ENCODE assay signal across 8 mouse cellular contexts in the genomic region with DNA sequence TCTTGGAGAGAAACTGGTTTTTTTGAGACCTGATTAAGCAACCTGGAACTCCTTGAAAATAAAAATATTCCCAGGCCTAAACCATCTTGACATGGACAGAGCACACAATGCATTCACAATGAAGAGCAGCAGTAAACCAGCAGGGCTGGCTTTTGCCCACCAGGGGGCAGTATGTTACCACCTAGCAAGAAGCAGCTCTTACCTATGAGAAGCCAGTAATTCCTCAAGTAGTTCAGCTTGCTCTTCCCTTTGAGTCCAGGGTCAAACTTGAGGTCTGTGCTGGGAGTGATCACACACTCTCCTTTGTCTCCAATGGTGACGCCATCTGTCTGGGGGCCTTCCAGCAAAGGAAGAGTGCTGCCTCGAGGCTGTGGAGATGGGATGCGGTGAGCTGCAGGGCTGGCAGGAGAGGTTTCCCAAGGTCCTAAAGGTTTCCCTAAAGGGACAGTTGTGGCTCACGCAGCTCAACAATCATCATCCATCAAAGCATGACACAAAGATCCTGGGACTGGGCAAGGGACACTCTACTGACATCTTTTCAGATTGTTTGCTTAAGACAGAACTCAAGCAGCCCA. TPM values are rescaled to one million over a fixed set of nuclear protein-coding genes. Genes with fewer than 3 reads are reported as not detected.
A peak's percentile ranks its signal among the peaks of the same experiment; 100 is the strongest.
DNase-seq lines count a peak whose midpoint lies in the region; ATAC-seq lines count a peak whose summit lies in the region.

No protein-coding gene starts in this region.

- peak; percentile 82 for DNase-seq in T-cell, adult 2 months (ENCODE audit: low spot score)
- peak; percentile 88 to 89 for DNase-seq in cerebellum, postnatal 14 days
- DNase-seq in frontal cortex, postnatal 36 days (ENCODE audit: low spot score in 2 of 2): peak; percentile 77 to 89
- DNase-seq in left cerebral cortex, adult 8-10 months (ENCODE audit: low spot score in 2 of 2): peak; percentile 65 to 72
- DNase-seq in right cerebral cortex, postnatal 25 days: peak; percentile 76
- peak; percentile 70 to 80 for DNase-seq in urinary bladder, postnatal 36 days (ENCODE audit: low spot score in 2 of 2)

- ATAC-seq in inflammation-experienced regulatory T-cells, adult 6 months: peak; percentile 73
- ATAC-seq in megakaryocyte progenitor cell, adult 5-6 weeks (replicated peaks; ENCODE audit: poor library complexity): peak; percentile 83

RNA-seq across cellular contexts. Expression of a gene that starts 30.8 kb away (rescaled TPM):
- polyA plus RNA-seq in inflammation-experienced regulatory T-cells, adult 6 months (2017; shearing (Covaris generic)): 100 to 1,000 TPM in 2 of 3 experiments, 10 to 100 TPM in 1; 91.8 to 131 (median 125) TPM
- 1 to 10 TPM; 2.0 to 2.3 (median 2.2) TPM for total RNA-seq in left cerebral cortex, adult 8-10 months (2022)
- 59.9 and 60.3 TPM in 2 replicates for total RNA-seq in megakaryocyte progenitor cell, adult 5-6 weeks (2015)
- total RNA-seq in megakaryocyte progenitor cell, adult 5-6 weeks (2017): 87.1 and 123 TPM in 2 replicates

RNA-seq across cellular contexts. Expression of a gene that starts 53.4 kb away (rescaled TPM):
- polyA plus RNA-seq in inflammation-experienced regulatory T-cells, adult 6 months (2017; shearing (Covaris generic)): 1 to 10 TPM in 2 of 3 experiments, under 1 TPM in 1; 0.87 to 2.5 (median 2.3) TPM
- total RNA-seq in left cerebral cortex, adult 8-10 months (2022): not detected
- not detected in 2 replicates for total RNA-seq in megakaryocyte progenitor cell, adult 5-6 weeks (2015)
- not detected in 2 replicates for total RNA-seq in megakaryocyte progenitor cell, adult 5-6 weeks (2017)

Comparison
In these comparisons a context has a peak if more than half of its experiments do, and no peak if none do; other contexts are left out.
1. Peak in every context shown above with its lines: DNase-seq and ATAC-seq.
2. RNA of a gene that starts 30.8 kb away (total RNA-seq): 59.9 to 123 TPM in megakaryocyte progenitor cell, adult 5-6 weeks; 2.0 to 2.3 TPM in left cerebral cortex, adult 8-10 months; every median in the first group is over 10 times any median in the second.